Mouse (Mus musculus): ENCODE results near the gene Sympk. TPM values are rescaled to one million over a fixed set of nuclear protein-coding genes. Genes with fewer than 3 reads are reported as not detected.

Sympk gene
- polyA plus RNA-seq, 1 experiment from 2014 or later = 23.8 TPM

DNA sequence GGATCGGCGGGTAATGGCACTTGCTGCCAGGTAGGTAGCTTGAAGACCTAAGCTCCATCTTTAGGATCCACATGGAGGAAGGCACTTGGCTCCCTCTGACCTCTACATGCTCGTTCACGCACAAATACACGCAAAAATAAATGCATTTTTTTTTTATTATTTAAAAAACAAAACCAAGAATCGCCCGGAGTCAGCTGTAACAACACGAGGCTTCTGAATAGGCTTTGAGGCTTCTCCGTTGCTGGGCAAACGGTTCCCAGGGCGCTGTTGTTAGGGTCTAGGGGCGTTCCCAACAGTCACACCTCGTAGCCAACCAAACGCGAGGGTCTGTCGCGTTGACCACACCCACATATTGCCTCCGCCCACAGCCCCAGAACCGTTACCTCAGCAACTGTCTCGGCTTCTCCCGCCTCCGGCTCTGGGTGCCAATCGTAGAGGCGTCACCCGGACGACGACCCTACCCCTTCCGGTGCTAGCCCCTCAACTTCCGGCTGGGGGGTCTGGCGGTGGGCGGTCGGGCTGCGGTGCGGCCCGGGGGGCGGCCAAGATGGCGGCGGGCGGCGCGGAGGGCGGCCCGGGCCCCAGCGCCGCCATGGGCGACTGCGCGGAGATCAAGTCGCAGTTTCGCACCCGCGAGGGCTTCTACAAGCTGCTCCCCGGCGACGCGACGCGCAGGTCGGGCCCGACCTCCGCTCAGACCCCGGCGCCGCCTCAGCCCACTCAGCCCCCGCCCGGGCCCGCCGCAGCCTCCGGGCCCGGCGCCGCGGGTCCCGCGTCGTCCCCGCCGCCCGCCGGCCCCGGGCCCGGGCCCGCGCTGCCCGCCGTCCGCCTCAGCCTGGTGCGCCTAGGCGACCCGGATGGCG lies 51.8 kb downstream of the Sympk start, which contains the start of gene Dmwd:
Gene Dmwd, plus strand, starts transcription at position 505 of the 863 bp plus-strand sequence.
- peak; percentile 99 for DNase-seq (ENCODE audit: low spot score)
- H3K4me2 ChIP-seq (ENCODE audit: low read depth, low read length) = peak within 1 kb of the TSS; percentile 87
- no peaks in the 10 kb centered on the region for H3K9me3 ChIP-seq (ENCODE audit: control insufficient read depth, low read length)
- 2% methylated on average over 45 of the region's 91 CpGs for WGBS
- peak; percentile 99 for ATAC-seq (ENCODE audit: low read depth)
- peaks cover 10% of the 10 kb centered on the region for H3K4me1 ChIP-seq (ENCODE audit: control insufficient read depth, insufficient read depth, low read length)
- peak within 1 kb of the TSS; percentile 91 for H3K9ac ChIP-seq (ENCODE audit: low read depth, low read length)
- H3K27ac ChIP-seq (replicated peaks; ENCODE audit: low read depth, low read length) = peak within 1 kb of the TSS; percentile 87
- peak within 1 kb of the TSS; percentile 90 for H3K4me3 ChIP-seq (ENCODE audit: low read depth, low read length)
- no peaks in the 10 kb centered on the region for H3K27me3 ChIP-seq (replicated peaks; ENCODE audit: control insufficient read depth, insufficient read depth, low read length)
- H3K36me3 ChIP-seq (ENCODE audit: control insufficient read depth, insufficient read depth, low read length) = peaks cover 33% of the 10 kb centered on the region

DNA sequence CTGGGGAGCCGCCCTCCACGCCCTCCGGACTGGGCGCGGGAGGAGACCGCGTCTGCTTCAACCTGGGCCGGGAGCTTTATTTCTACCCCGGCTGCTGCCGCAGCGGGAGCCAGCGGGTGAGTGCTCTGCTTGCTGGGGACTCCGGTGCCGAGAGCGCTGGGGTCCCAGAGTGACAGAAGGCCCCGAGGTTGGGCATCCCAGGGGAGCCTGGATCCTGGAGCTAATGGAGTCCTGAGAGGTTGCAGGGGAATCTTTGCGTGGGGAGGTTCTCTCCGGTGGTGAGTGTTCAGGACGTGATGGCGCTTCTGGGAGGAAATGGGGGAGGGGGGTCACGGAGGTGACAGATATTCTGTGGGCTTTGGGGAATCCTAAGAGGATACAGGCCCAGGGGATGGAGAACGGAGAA lies 52.4 kb downstream of the Sympk start:
- peak overlapping the region; percentile 87 for H3K27ac ChIP-seq (replicated peaks; ENCODE audit: low read depth, low read length)
- DNase-seq (ENCODE audit: low spot score) = no peak

DNA sequence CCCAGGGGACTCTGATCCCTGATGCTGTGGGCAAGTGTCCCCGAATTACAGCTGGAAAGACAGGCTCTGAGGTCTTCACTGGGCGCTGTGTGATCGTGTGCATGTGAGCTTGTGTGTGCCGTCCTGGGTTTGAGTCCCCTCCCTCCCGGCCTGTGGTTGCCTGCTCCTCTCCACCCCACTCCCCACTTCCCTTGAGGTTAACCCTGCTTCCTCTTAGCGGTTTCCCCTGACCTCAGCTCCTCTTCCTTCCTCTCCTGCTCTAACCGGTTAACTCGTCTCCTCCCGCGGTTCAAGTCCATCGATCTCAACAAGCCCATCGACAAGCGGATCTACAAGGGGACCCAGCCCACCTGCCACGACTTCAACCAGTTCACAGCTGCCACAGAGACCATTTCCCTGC lies 53.6 kb downstream of the Sympk start:
- H3K27ac ChIP-seq (replicated peaks; ENCODE audit: low read depth, low read length) = no peak overlapping the region
- no peaks in the 10 kb centered on the region for H3K27me3 ChIP-seq (replicated peaks; ENCODE audit: control insufficient read depth, insufficient read depth, low read length)
- H3K9me3 ChIP-seq (ENCODE audit: control insufficient read depth, low read length) = no peaks in the 10 kb centered on the region
- no peak for DNase-seq (ENCODE audit: low spot score)
- peak overlapping the region; percentile 87 for H3K4me2 ChIP-seq (ENCODE audit: low read depth, low read length)
- peak overlapping the region; percentile 90 for H3K4me3 ChIP-seq (ENCODE audit: low read depth, low read length)
- WGBS = 70% methylated on average over 14 of the region's 14 CpGs
- H3K4me1 ChIP-seq (ENCODE audit: control insufficient read depth, insufficient read depth, low read length) = peaks cover 10% of the 10 kb centered on the region
- peak overlapping the region; percentile 91; the same call in 1 of the 2 replicates for H3K9ac ChIP-seq (ENCODE audit: low read depth, low read length)
- no peak for ATAC-seq (ENCODE audit: low read depth)
- peaks cover 51% of the 10 kb centered on the region for H3K36me3 ChIP-seq (ENCODE audit: control insufficient read depth, insufficient read depth, low read length)

More for the DNA sequence above, 52.4 kb downstream of the Sympk start:
- Histone ChIP-seq H3K9ac (ENCODE audit: low read depth, low read length) (peak overlapping the region; percentile 91), H3K4me1 (ENCODE audit: control insufficient read depth, insufficient read depth, low read length) (peaks cover 10% of the 10 kb centered on the region), H3K27me3 (replicated peaks; ENCODE audit: control insufficient read depth, insufficient read depth, low read length) (no peaks in the 10 kb centered on the region), H3K36me3 (ENCODE audit: control insufficient read depth, insufficient read depth, low read length) (peaks cover 40% of the 10 kb centered on the region), H3K9me3 (ENCODE audit: control insufficient read depth, low read length) (no peaks in the 10 kb centered on the region), H3K4me2 (ENCODE audit: low read depth, low read length) (peak overlapping the region; percentile 87), H3K4me3 (ENCODE audit: low read depth, low read length) (peak overlapping the region; percentile 90)
- 1% methylated on average over 19 of the region's 22 CpGs for WGBS
- ATAC-seq (ENCODE audit: low read depth) = no peak

DNA sequence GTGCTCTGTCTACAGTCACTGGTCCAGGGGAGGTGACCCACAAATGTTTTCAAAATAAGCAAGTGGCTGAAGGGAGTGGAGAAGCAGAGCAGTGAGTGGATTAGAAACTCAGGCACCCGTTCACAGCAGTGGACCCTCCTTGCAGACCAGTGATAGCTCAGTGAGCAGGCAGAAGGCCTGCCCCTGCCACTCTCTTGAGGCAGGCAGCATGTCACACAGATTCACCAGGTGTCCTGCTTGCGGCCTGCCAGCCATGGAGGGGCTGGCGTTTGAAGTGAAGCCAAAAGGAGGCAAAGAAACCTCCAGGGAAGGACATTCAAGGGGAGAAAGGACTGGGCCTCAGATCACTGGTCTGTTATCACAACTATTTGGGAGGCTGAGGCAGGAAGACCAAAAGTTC lies 54.6 kb downstream of the Sympk start:
- H3K27me3 ChIP-seq (replicated peaks; ENCODE audit: control insufficient read depth, insufficient read depth, low read length) = no peaks in the 10 kb centered on the region
- peaks cover 15% of the 10 kb centered on the region for H3K4me1 ChIP-seq (ENCODE audit: control insufficient read depth, insufficient read depth, low read length)
- peaks cover 58% of the 10 kb centered on the region for H3K36me3 ChIP-seq (ENCODE audit: control insufficient read depth, insufficient read depth, low read length)
- H3K4me3 ChIP-seq (ENCODE audit: low read depth, low read length) = no peak overlapping the region
- H3K27ac ChIP-seq (replicated peaks; ENCODE audit: low read depth, low read length) = no peak overlapping the region
- no peaks in the 10 kb centered on the region for H3K9me3 ChIP-seq (ENCODE audit: control insufficient read depth, low read length)
- 77% methylated on average over 3 of the region's 3 CpGs for WGBS
- ATAC-seq (ENCODE audit: low read depth) (no peak), DNase-seq (ENCODE audit: low spot score) (no peak)
- no peak overlapping the region for H3K4me2 ChIP-seq (ENCODE audit: low read depth, low read length)
- no peak overlapping the region for H3K9ac ChIP-seq (ENCODE audit: low read depth, low read length)

DNA sequence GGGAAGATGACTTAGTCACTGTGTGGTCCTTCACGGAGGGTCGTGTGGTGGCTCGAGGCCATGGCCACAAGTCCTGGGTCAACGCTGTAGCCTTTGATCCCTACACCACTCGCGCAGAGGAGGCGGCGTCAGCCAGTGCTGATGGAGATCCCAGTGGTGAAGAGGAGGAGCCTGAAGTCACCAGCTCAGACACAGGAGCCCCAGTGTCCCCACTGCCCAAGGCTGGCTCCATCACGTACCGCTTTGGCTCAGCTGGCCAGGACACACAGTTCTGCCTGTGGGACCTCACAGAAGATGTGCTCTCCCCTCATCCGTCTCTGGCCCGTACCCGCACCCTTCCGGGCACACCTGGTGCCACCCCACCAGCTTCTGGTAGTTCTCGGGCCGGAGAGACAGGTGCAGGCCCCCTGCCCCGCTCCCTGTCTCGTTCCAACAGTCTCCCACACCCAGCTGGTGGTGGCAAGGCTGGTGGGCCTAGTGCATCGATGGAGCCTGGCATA lies 56.3 kb downstream of the Sympk start:
- H3K36me3 ChIP-seq (ENCODE audit: control insufficient read depth, insufficient read depth, low read length) = peaks cover 58% of the 10 kb centered on the region

DNA sequence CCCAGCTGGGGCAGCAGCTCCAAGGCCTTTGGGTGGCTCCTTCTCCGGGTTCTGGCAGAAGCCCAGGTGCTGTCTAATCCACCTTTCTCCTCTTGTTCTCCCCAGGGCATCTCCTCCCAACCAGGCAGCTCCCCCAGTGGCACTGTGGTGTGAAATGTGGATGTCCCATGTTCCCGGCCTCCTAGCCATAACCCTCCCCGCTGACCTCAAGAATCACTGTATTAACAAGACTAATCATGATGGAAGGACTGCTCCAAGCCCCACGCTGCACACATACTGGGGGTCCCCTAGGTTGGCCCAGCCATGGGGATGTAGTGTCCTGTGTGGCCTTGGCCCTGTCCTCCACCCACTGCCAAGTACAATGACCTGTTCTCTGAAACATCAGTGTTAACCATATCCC lies 58.0 kb downstream of the Sympk start:
- Histone ChIP-seq H3K4me3 (ENCODE audit: low read depth, low read length) (no peak overlapping the region), H3K4me1 (ENCODE audit: control insufficient read depth, insufficient read depth, low read length) (peaks cover 22% of the 10 kb centered on the region), H3K4me2 (ENCODE audit: low read depth, low read length) (no peak overlapping the region), H3K9ac (ENCODE audit: low read depth, low read length) (no peak overlapping the region), H3K27me3 (replicated peaks; ENCODE audit: control insufficient read depth, insufficient read depth, low read length) (no peaks in the 10 kb centered on the region), H3K27ac (replicated peaks; ENCODE audit: low read depth, low read length) (no peak overlapping the region), H3K9me3 (ENCODE audit: control insufficient read depth, low read length) (no peaks in the 10 kb centered on the region), H3K36me3 (ENCODE audit: control insufficient read depth, insufficient read depth, low read length) (peaks cover 60% of the 10 kb centered on the region)
- 77% methylated on average over 4 of the region's 4 CpGs for WGBS
- DNase-seq (ENCODE audit: low spot score) (no peak), ATAC-seq (ENCODE audit: low read depth) (no peak)

More for the DNA sequence above, 56.3 kb downstream of the Sympk start:
- no peak overlapping the region for H3K9ac ChIP-seq (ENCODE audit: low read depth, low read length)
- H3K4me2 ChIP-seq (ENCODE audit: low read depth, low read length) = no peak overlapping the region
- WGBS = 85% methylated on average over 19 of the region's 19 CpGs
- H3K4me3 ChIP-seq (ENCODE audit: low read depth, low read length) = no peak overlapping the region
- ATAC-seq (ENCODE audit: low read depth) = no peak
- no peaks in the 10 kb centered on the region for H3K27me3 ChIP-seq (replicated peaks; ENCODE audit: control insufficient read depth, insufficient read depth, low read length)
- no peaks in the 10 kb centered on the region for H3K9me3 ChIP-seq (ENCODE audit: control insufficient read depth, low read length)
- peaks cover 23% of the 10 kb centered on the region for H3K4me1 ChIP-seq (ENCODE audit: control insufficient read depth, insufficient read depth, low read length)
- no peak for DNase-seq (ENCODE audit: low spot score)
- no peak overlapping the region for H3K27ac ChIP-seq (replicated peaks; ENCODE audit: low read depth, low read length)

DNA sequence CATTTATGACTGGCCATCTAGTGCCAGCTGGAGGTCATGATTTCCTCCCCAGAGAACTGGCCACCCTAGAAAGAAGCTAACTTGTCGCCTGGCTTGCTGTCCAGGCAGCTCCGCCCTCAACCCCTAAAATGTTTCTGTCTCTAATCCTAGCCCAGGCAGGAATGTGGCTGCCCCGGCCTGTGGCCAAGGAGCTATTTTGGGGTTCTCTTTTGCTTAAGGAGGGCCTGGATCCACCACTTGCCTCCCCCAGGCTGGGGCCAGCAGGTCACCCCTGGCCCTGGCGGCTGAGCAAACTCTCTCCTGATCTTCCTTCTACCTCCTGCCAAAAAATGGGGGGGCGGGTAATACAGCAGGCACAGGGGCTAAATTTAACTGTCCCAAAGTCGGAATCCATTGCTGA lies 58.9 kb downstream of the Sympk start:
- Histone ChIP-seq H3K27ac (replicated peaks; ENCODE audit: low read depth, low read length) (peak overlapping the region; percentile 63; the same call in 1 of the 2 replicates), H3K4me3 (ENCODE audit: low read depth, low read length) (no peak overlapping the region), H3K4me2 (ENCODE audit: low read depth, low read length) (peak overlapping the region; percentile 45; the same call in 1 of the 2 replicates), H3K36me3 (ENCODE audit: control insufficient read depth, insufficient read depth, low read length) (peaks cover 65% of the 10 kb centered on the region), H3K4me1 (ENCODE audit: control insufficient read depth, insufficient read depth, low read length) (peaks cover 13% of the 10 kb centered on the region), H3K27me3 (replicated peaks; ENCODE audit: control insufficient read depth, insufficient read depth, low read length) (no peaks in the 10 kb centered on the region), H3K9ac (ENCODE audit: low read depth, low read length) (no peak overlapping the region), H3K9me3 (ENCODE audit: control insufficient read depth, low read length) (no peaks in the 10 kb centered on the region)
- DNase-seq (ENCODE audit: low spot score) (no peak), ATAC-seq (ENCODE audit: low read depth) (no peak)
- 54% methylated on average over 6 of the region's 6 CpGs for WGBS

DNA sequence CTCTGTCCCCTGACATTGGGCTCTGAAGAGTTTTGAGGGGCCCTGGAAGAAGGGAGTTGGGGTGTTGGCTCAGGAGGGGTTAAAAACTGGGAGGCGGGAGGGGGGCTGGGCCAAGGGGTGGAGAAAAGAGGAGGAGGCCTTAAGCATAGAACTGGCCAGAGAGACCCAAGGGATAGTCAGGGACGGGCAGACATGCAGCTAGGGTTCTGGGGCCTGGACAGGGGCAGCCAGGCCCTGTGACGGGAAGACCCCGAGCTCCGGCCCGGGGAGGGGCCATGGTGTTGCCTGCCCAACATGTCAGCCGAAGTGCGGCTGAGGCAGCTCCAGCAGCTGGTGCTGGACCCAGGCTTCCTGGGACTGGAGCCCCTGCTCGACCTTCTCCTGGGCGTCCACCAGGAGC lies 59.5 kb downstream of the Sympk start, which contains the start of gene Dmpk:
Gene Dmpk, plus strand, starts transcription at position 149 of the 400 bp plus-strand sequence.
- Histone ChIP-seq H3K27me3 (replicated peaks; ENCODE audit: control insufficient read depth, insufficient read depth, low read length) (no peaks in the 10 kb centered on the region), H3K9ac (ENCODE audit: low read depth, low read length) (peak within 1 kb of the TSS; percentile 45), H3K36me3 (ENCODE audit: control insufficient read depth, insufficient read depth, low read length) (peaks cover 64% of the 10 kb centered on the region), H3K4me2 (ENCODE audit: low read depth, low read length) (peak within 1 kb of the TSS; percentile 45), H3K4me3 (ENCODE audit: low read depth, low read length) (peak within 1 kb of the TSS; percentile 28), H3K27ac (replicated peaks; ENCODE audit: low read depth, low read length) (peak within 1 kb of the TSS; percentile 63), H3K9me3 (ENCODE audit: control insufficient read depth, low read length) (no peaks in the 10 kb centered on the region), H3K4me1 (ENCODE audit: control insufficient read depth, insufficient read depth, low read length) (peaks cover 13% of the 10 kb centered on the region)
- ATAC-seq (ENCODE audit: low read depth) (peak; percentile 42), DNase-seq (ENCODE audit: low spot score) (peak; percentile 34)
- 34% methylated on average over 7 of the region's 10 CpGs for WGBS

All from embryonic facial prominence, embryonic 14.5 days (tissue).